Mouse (Mus musculus) neural tube, embryonic 14.5 days (tissue): ENCODE data around the gene Nos2. TPM values are rescaled to one million over a fixed set of nuclear protein-coding genes. Genes with fewer than 3 reads are reported as not detected.
A peak's percentile ranks its signal among the peaks of the same experiment; 100 is the strongest.

Experiments used
- ATAC-seq: fragments of 200-750 bp; cut with Nextera tagmentation; 2 replicates; pipeline ENCODE4 v1.8.0; 2017; ENCODE audit warnings: low read depth, mild to moderate bottlenecking, moderate TSS enrichment, moderate library complexity
- H3K27ac ChIP-seq: fragments of 300-500 bp; sonication (generic); 2 replicates; pipeline ENCODE4 v1.5.1; 2014; ENCODE audit warnings: low read depth, mild to moderate bottlenecking, control low read depth, low read length, moderate library complexity, mixed read lengths
- H3K27me3 ChIP-seq: fragments of 300-500 bp; sonication (generic); 2 replicates; pipeline ENCODE4 v1.6.1; 2014; ENCODE audit warnings: low read length; ENCODE audit not compliant: control insufficient read depth, insufficient read depth
- H3K36me3 ChIP-seq: fragments of 300-500 bp; sonication (generic); 2 replicates; pipeline ENCODE4 v1.6.1; 2014; ENCODE audit warnings: low read length, mixed read lengths; ENCODE audit not compliant: control insufficient read depth, insufficient read depth
- H3K4me1 ChIP-seq: fragments of 300-500 bp; sonication (generic); 2 replicates; pipeline ENCODE4 v1.6.1; 2014; ENCODE audit warnings: low read length; ENCODE audit not compliant: control insufficient read depth, insufficient read depth
- H3K4me2 ChIP-seq: fragments of 300-500 bp; sonication (generic); 2 replicates; pipeline ENCODE4 v1.6.1; 2014; ENCODE audit warnings: mild to moderate bottlenecking, low read depth, low read length, control low read depth
- H3K4me3 ChIP-seq: fragments of 300-500 bp; sonication (generic); 2 replicates; pipeline ENCODE4 v1.5.1; 2014; ENCODE audit warnings: low read depth, low read length, control low read depth, mixed read lengths
- H3K9ac ChIP-seq: fragments of 300-500 bp; sonication (generic); replicated peaks from 2 replicates; pipeline ENCODE4 v1.6.1; 2014; ENCODE audit warnings: low read depth, mild to moderate bottlenecking, control low read depth, low read length, mixed read lengths
- H3K9me3 ChIP-seq: fragments of 300-500 bp; sonication (generic); 2 replicates; pipeline ENCODE4 v1.6.1; 2016; ENCODE audit warnings: low read length; ENCODE audit not compliant: control insufficient read depth
- WGBS: fragments of 180-500 bp; shearing (Covaris S2); extraction: QIAGEN DNeasy Blood & Tissue Kit; methylation state at CpG from one replicate; pipeline ENCODE4 v1.1.7; 2014; 5-methylcytosine and 5-hydroxymethylcytosine counted together
- polyA plus RNA-seq: library from polyadenylated mRNA; unstranded; fragments of >200 nt; fragmentation: Nextera tagmentation; extraction: Ambion mirVana; gene quantifications from 2 replicates; pipeline ENCODE4 v1.2.1, GENCODE M21; 2014

Nos2 gene
- 0.35 and 1.1 TPM in 2 replicates for polyA plus RNA-seq

DNA sequence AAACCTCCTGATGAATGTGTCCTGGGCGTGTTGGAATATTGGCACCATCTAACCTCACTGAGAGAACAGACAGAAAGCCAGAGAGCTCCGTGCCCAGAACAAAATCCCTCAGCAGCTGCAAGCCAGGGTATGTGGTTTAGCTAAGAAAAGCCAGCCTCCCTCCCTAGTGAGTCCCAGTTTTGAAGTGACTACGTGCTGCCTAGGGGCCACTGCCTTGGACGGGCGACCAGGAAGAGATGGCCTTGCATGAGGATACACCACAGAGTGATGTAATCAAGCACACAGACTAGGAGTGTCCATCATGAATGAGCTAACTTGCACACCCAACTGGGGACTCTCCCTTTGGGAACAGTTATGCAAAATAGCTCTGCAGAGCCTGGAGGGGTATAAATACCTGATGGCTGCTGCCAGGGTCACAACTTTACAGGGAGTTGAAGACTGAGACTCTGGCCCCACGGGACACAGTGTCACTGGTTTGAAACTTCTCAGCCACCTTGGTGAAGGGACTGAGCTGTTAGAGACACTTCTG, at the start of gene Nos2:
Gene Nos2 (plus strand): TSS at position 377 of the 529 bp plus-strand sequence.
- H3K4me1 ChIP-seq = no peaks in the 10 kb centered on the region
- no peak within 1 kb of the TSS for H3K27ac ChIP-seq
- no peak within 1 kb of the TSS for H3K4me2 ChIP-seq
- 47% methylated on average over 6 of the region's 6 CpGs for WGBS
- H3K9ac ChIP-seq = no peak within 1 kb of the TSS
- H3K9me3 ChIP-seq = no peaks in the 10 kb centered on the region
- ATAC-seq = no peak
- peaks cover 16% of the 10 kb centered on the region; the same call in 1 of the 2 replicates for H3K27me3 ChIP-seq
- H3K36me3 ChIP-seq = no peaks in the 10 kb centered on the region
- H3K4me3 ChIP-seq = no peak within 1 kb of the TSS

DNA sequence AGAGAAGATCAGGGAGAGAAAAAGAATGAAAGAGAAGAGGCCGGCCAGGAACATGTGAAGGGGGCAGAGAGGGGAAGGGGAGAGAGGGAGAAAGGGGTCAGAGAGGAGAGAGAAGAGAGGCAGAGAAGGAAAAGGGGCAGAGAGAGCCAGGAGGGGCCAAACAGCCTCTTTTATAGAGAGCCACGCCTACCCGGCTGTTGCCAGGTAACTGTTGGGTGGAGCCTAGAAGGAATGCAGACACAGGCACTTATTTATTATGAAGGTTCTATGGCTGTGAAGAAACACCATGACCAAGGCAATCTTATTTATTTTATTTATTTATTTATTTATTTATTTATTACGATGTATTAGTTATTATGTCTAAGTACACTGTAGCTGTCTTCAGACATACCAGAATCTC, 49.7 kb upstream of the Nos2 start:
- no peaks in the 10 kb centered on the region for H3K36me3 ChIP-seq
- no peaks in the 10 kb centered on the region for H3K27me3 ChIP-seq
- H3K9ac ChIP-seq = no peak overlapping the region
- no peaks in the 10 kb centered on the region for H3K9me3 ChIP-seq
- H3K4me3 ChIP-seq = no peak overlapping the region
- H3K27ac ChIP-seq = no peak overlapping the region
- no peaks in the 10 kb centered on the region for H3K4me1 ChIP-seq
- no peak overlapping the region for H3K4me2 ChIP-seq
- ATAC-seq = no peak
- 91% methylated on average over 4 of the region's 4 CpGs for WGBS

DNA sequence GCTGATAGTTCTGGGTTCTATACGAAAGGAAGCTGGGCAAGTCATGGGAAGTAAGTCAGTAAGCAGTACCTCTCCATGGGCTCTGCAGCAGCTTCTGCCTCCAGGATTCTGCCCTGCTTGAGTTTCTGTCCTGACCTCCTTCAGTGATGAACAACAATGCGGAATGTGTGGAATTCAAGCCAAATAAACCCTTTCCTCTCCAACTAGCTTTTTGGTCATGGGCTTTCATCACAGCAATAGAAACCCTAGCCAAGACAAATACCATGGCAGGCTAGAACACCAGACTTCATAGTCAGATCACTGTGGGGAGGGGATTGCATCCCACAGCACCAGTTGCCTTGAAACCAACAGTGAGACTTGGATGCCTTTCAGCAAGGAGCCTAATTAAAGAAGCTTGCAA, 47.8 kb upstream of the Nos2 start:
- H3K9ac ChIP-seq = no peak overlapping the region
- H3K4me3 ChIP-seq = no peak overlapping the region
- H3K27me3 ChIP-seq = no peaks in the 10 kb centered on the region
- H3K4me1 ChIP-seq = no peaks in the 10 kb centered on the region
- WGBS = 69% methylated on average over 2 of the region's 2 CpGs
- ATAC-seq = no peak
- no peak overlapping the region for H3K27ac ChIP-seq
- H3K36me3 ChIP-seq = no peaks in the 10 kb centered on the region
- no peaks in the 10 kb centered on the region for H3K9me3 ChIP-seq
- no peak overlapping the region for H3K4me2 ChIP-seq

DNA sequence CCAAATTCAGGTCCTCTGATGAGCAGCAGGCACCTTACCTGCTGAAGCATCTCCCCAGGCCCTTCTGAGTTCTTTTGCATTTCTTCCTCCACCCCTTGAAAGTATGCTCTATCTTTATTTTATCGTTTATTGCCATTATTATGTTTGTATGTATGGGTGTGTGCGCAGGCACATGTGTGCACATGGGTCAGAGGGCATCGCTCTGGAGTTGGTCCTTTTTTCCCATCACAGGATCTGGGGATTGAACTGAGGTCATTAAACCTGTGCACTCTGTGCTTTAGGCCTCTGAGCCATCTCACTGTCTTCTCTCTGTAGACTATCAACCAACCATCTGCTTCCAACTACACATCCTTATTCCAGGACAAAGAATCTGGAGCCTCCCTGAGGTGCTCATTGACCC, 40.9 kb upstream of the Nos2 start:
- Histone ChIP-seq H3K4me3 (no peak overlapping the region), H3K4me1 (no peaks in the 10 kb centered on the region), H3K9me3 (no peaks in the 10 kb centered on the region), H3K27me3 (no peaks in the 10 kb centered on the region), H3K4me2 (no peak overlapping the region), H3K27ac (no peak overlapping the region), H3K9ac (no peak overlapping the region), H3K36me3 (no peaks in the 10 kb centered on the region)
- 96% methylated on average over 3 of the region's 3 CpGs for WGBS
- no peak for ATAC-seq

DNA sequence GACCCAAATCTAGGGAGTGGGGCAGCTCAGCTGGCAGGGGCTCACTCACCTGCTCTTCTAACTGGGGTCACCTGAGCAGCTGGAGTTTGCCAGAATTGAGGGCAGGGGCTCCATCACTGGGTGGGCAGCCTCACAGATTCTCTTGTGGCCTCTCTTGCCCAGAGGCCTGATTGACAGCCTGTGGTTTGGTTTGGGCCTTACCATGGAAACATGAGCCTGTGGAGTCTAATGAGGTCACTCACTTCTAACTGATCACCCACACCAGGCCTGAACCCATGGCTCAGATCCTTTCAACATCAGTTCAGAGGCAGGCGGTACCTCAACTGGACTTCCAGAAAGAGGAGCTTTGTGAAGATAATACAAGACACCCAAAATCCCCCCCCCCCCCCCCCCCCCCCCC, 33.9 kb upstream of the Nos2 start:
- H3K4me3 ChIP-seq = no peak overlapping the region
- peak overlapping the region; percentile 16; the same call in 1 of the 2 replicates for H3K27ac ChIP-seq
- 88% methylated on average over 1 of the region's 1 CpGs for WGBS
- ATAC-seq = no peak
- peaks cover 4% of the 10 kb centered on the region; the same call in 1 of the 2 replicates for H3K4me1 ChIP-seq
- no peaks in the 10 kb centered on the region for H3K36me3 ChIP-seq
- H3K27me3 ChIP-seq = no peaks in the 10 kb centered on the region
- no peak overlapping the region for H3K4me2 ChIP-seq
- no peak overlapping the region for H3K9ac ChIP-seq
- no peaks in the 10 kb centered on the region for H3K9me3 ChIP-seq

DNA sequence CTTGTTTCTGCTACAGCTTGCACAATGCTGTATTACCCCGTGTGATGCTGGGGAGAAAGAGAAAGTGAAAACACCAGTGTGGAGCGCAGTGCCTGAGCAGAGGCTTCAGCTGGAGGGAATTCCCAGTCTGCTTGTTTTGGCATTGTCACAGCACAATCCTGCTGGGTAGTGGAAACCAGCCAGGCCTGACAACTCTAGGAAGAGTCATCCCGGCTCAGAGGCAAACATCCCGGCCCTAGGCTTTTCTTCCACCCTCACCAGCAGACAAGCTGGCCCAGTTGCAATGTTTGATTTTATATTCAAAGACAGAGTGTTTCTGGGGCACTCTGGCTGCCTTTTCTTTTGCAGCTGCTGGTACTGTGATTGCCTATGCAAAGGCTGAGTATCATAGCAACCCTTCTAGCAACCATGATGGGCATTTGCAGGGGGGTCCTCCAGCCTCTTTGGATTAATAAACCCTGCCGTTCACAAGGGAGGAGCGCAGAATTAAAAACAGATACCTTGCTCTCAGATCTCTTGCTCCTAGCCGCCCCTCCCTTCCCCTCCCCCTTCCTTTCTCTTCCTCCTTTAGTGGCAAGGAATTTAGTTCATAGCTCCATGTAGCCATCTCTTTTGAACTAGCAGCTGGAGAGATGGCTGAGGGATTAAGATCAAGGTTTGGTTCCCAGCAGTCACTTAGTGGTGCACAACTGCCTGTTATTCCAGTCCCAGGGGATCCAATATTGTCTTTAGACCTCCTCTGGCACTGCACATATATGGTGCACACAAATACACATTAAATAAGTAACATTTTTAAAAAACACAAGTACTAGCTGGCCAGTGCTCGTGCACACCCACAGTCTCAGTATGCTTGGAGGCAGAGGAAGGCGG, 33.2 kb upstream of the Nos2 start:
- H3K4me2 ChIP-seq = no peak overlapping the region
- H3K9ac ChIP-seq = no peak overlapping the region
- H3K4me1 ChIP-seq = peaks cover 4% of the 10 kb centered on the region; the same call in 1 of the 2 replicates
- peak; percentile 74; the same call in 1 of the 2 replicates for ATAC-seq
- 35% methylated on average over 9 of the region's 9 CpGs for WGBS
- peak overlapping the region; percentile 75 for H3K27ac ChIP-seq
- no peaks in the 10 kb centered on the region for H3K9me3 ChIP-seq
- H3K4me3 ChIP-seq = no peak overlapping the region
- no peaks in the 10 kb centered on the region for H3K36me3 ChIP-seq
- H3K27me3 ChIP-seq = no peaks in the 10 kb centered on the region

DNA sequence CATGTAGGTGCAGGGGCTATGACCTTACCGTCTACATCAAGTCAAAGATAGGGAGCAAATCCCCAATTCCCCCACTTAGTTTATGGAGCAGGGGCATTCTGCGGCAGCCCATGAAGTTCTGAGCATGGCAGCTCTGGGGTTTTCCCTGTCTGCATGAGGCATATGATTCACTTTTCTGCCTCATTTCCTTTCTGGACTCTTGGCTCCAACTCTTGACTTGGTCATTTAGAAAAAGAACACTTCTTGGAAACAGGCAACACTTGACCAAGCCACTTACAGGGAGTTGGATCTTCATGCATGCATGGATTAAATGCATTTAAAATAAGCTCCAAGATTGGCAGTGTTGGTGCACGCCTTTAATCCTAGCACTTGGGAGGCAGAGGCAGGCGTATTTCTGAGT, 31.4 kb upstream of the Nos2 start:
- Histone ChIP-seq H3K4me3 (no peak overlapping the region), H3K27me3 (no peaks in the 10 kb centered on the region), H3K9ac (no peak overlapping the region), H3K4me1 (peaks cover 4% of the 10 kb centered on the region; the same call in 1 of the 2 replicates), H3K9me3 (no peaks in the 10 kb centered on the region), H3K27ac (no peak overlapping the region), H3K36me3 (no peaks in the 10 kb centered on the region), H3K4me2 (no peak overlapping the region)
- WGBS = 94% methylated on average over 4 of the region's 4 CpGs
- ATAC-seq = no peak

DNA sequence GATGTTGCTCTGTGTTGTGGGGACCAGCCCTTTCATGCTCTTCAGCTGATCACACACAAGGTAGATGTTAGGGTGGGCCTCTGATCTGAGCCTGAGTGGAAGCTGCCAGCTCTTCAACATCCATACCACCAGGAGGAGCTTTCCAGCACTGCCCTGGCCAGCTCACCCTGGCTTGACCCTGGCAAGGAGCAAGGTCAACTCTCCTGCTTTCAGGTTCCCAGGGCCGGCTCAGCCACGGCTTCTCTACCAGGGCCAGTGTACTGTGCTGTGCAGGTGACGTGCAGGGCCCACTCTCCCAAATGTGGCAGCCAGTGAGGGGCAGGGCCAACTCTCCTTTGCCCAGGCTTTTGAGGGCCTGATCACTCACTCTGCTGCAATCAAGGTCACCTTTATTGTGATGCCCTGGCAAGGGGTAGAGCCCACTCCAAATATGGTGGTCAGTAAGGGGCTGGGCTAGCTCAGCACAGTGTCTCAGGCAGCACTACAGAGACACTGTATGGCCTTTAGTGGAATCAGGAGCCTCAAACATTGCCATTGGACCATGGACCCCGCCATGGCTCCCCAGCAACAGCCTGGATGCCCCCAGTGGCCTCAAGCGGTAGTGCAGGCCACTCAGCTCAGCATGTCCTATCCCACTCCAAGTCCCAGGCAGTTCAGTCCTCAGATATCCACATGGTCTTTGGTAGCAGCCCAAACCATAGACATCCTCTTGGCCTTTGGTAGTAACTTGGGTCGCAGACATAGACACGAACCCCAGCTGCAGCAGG, 24.0 kb upstream of the Nos2 start:
- Histone ChIP-seq H3K27ac (no peak overlapping the region), H3K36me3 (no peaks in the 10 kb centered on the region), H3K9me3 (no peaks in the 10 kb centered on the region), H3K4me1 (no peaks in the 10 kb centered on the region), H3K4me3 (no peak overlapping the region), H3K9ac (no peak overlapping the region), H3K27me3 (no peaks in the 10 kb centered on the region), H3K4me2 (no peak overlapping the region)
- ATAC-seq = no peak
- 74% methylated on average over 7 of the region's 7 CpGs for WGBS

DNA sequence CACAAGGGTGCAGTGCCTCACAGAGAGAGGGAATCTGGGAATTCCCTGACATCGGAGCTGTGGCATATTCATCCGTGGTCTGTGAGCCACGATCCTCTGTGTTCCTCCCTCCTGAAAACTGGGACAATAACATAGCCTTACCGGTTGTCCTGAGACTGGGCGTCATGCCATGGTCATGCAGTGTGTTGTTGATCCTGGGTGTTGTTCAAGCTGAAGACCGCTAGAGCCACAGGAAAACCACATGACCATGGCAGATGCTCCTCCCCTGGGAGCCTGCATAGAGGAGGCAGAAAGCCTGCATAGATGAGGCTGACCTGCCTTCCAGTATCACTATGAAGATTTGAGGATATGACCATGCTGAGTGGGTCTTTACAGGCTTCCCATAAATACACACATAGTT, 5.1 kb upstream of the Nos2 start:
- Histone ChIP-seq H3K36me3 (no peaks in the 10 kb centered on the region), H3K9me3 (no peaks in the 10 kb centered on the region), H3K4me1 (no peaks in the 10 kb centered on the region), H3K4me2 (no peak overlapping the region), H3K9ac (no peak overlapping the region), H3K27ac (no peak overlapping the region), H3K4me3 (no peak overlapping the region), H3K27me3 (no peaks in the 10 kb centered on the region)
- no peak for ATAC-seq
- 81% methylated on average over 6 of the region's 6 CpGs for WGBS
